Mouse (Mus musculus): Measurements from ENCODE around the gene Vamp2. TPM values are rescaled to one million over a fixed set of nuclear protein-coding genes. Genes with fewer than 3 reads are reported as not detected.

Vamp2 gene
- total and polyA plus RNA-seq, 2 experiments from 2014 or later: 157 to 591 TPM

DNA sequence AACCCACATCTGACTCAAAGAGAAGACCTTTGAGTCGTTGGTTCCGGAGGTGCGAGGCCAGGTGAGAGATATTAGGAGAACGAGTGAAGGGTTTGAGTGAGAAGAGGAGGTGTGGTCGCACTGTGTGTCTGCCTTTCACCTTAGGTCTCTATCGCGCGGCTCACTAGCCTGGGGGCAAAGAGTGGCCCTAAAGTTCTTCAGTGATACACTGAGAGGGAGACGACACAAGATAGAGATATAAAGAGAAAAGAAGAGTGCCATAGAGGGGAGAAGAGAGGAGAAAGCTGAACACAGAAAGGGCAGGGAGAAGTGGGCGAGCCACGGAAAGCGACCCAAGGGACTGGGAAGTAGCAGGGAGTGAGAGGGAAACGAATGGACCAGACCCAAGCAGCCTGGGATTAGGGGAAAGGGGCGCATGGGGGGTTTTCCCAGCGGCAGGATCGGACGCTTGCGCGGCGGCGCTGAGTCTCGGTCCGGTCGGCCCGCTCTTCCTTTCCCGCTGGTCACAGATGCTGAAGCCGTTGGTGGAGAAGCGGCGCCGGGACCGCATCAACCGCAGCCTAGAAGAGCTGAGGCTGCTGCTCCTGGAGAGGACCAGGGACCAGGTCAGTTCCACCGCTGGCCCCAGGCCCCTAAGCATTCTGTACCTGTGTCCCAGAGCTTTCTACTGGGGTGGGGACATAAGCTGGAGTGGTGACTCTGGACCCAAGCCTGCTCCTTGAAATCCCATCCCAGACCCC is 32.9 kb downstream of the Vamp2 start:
- Histone ChIP-seq H3K27ac (ENCODE audit: low read depth, low read length) (no peak overlapping the region), H3K4me2 (ENCODE audit: low read depth, low read length, poor library complexity, severe bottlenecking) (peak overlapping the region; percentile 98), H3K9me3 (ENCODE audit: low read length) (no peaks in the 10 kb centered on the region), H3K4me3 (ENCODE audit: low read depth, low read length) (peak overlapping the region; percentile 67), H3K36me3 (ENCODE audit: insufficient read depth, low read length) (no peaks in the 10 kb centered on the region), H3K4me1 (ENCODE audit: insufficient read depth, low read length) (peaks cover 21% of the 10 kb centered on the region), H3K9ac (replicated peaks; ENCODE audit: low read length, poor library complexity, severe bottlenecking) (no peak overlapping the region; the same call in 1 of the 2 replicates), H3K27me3 (ENCODE audit: insufficient read depth, low read length) (peaks cover 4% of the 10 kb centered on the region; the same call in 1 of the 2 replicates)
- WGBS: 2% methylated on average over 27 of the region's 33 CpGs
- TF ChIP-seq CTCF (IDR thresholded peaks at IDR 0.05): no peak
- ATAC-seq (ENCODE audit: low FRiP score): no peak
- DNase-seq (ENCODE audit: low spot score): no peak

DNA sequence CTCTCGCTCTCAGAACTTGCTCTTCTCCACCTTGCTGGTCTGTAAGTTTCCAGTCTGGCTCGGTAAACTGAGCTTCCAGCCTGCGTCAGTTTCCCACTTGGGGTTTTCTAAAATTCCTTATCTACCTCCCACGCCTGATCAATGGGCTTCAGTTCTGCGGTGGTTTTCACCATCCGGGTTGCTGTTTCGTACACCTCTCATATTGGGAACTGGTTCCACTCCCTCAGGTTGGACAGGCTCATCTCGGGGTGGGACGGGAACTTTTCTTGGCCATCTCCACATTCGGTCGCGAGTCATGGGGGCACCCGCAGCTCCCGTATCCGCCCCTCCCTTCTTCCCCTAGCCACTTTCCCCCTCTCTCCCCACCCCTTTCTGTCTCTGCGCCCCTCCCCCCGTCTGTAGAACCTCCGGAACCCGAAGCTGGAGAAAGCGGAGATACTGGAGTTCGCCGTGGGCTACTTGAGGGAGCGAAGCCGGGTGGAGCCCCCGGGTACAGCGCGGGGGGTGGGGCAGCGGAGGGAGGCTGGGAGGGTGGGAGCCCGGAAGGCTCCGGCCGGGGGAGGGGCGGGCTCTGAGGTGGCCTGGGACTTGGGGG is 33.5 kb downstream of the Vamp2 start:
- TF ChIP-seq CTCF (IDR thresholded peaks at IDR 0.05): no peak
- Histone ChIP-seq H3K27ac (ENCODE audit: low read depth, low read length) (peak overlapping the region; percentile 66), H3K9me3 (ENCODE audit: low read length) (no peaks in the 10 kb centered on the region), H3K27me3 (ENCODE audit: insufficient read depth, low read length) (peaks cover 4% of the 10 kb centered on the region; the same call in 1 of the 2 replicates), H3K4me1 (ENCODE audit: insufficient read depth, low read length) (peaks cover 20% of the 10 kb centered on the region), H3K4me2 (ENCODE audit: low read depth, low read length, poor library complexity, severe bottlenecking) (peak overlapping the region; percentile 98), H3K9ac (replicated peaks; ENCODE audit: low read length, poor library complexity, severe bottlenecking) (peak overlapping the region; percentile 70), H3K36me3 (ENCODE audit: insufficient read depth, low read length) (no peaks in the 10 kb centered on the region), H3K4me3 (ENCODE audit: low read depth, low read length) (peak overlapping the region; percentile 67)
- no peak for ATAC-seq (ENCODE audit: low FRiP score)
- WGBS: under 1% methylated on average over 27 of the region's 32 CpGs
- peak; percentile 42 for DNase-seq (ENCODE audit: low spot score)

DNA sequence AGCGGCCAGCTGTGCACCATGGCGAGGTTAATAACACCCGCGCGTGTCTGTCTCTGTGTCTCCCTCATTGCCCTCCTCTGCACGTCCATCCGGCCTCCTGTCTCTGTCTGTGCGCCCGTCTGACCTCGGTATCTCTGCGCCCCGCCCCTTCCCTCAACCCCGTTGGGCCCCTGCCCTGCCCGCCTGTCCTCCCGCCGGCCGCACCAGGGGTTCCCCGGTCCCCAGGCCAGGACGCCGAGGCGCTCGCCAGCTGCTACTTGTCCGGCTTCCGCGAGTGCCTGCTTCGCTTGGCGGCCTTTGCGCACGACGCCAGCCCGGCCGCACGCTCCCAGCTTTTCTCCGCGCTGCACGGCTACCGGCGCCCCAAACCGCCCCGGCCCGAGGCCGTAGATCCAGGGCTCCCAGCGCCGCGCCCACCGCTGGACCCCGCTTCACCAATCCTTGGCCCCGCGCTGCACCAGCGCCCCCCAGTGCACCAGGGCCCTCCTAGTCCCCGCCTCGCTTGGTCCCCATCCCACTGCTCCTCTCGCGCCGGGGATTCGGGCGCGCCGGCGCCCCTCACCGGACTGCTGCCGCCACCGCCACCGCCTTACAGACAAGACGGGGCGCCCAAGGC is 34.2 kb downstream of the Vamp2 start, which contains the start of gene 9130213A22Rik:
9130213A22Rik (minus strand) TSS at position 254 of the 616 bp plus-strand sequence.
- H3K9me3 ChIP-seq (ENCODE audit: low read length): no peaks in the 10 kb centered on the region
- no peaks in the 10 kb centered on the region for H3K36me3 ChIP-seq (ENCODE audit: insufficient read depth, low read length)
- peak within 1 kb of the TSS; percentile 66 for H3K27ac ChIP-seq (ENCODE audit: low read depth, low read length)
- peaks cover 4% of the 10 kb centered on the region; the same call in 1 of the 2 replicates for H3K27me3 ChIP-seq (ENCODE audit: insufficient read depth, low read length)
- peak within 1 kb of the TSS; percentile 67 for H3K4me3 ChIP-seq (ENCODE audit: low read depth, low read length)
- H3K4me2 ChIP-seq (ENCODE audit: low read depth, low read length, poor library complexity, severe bottlenecking): peak within 1 kb of the TSS; percentile 98
- WGBS: under 1% methylated on average over 52 of the region's 66 CpGs
- ATAC-seq (ENCODE audit: low FRiP score) (peak; percentile 62), DNase-seq (ENCODE audit: low spot score) (peak; percentile 90)
- peak within 1 kb of the TSS; percentile 70 for H3K9ac ChIP-seq (replicated peaks; ENCODE audit: low read length, poor library complexity, severe bottlenecking)
- TF ChIP-seq CTCF (IDR thresholded peaks at IDR 0.05): peak; percentile 72
- H3K4me1 ChIP-seq (ENCODE audit: insufficient read depth, low read length): peaks cover 16% of the 10 kb centered on the region

DNA sequence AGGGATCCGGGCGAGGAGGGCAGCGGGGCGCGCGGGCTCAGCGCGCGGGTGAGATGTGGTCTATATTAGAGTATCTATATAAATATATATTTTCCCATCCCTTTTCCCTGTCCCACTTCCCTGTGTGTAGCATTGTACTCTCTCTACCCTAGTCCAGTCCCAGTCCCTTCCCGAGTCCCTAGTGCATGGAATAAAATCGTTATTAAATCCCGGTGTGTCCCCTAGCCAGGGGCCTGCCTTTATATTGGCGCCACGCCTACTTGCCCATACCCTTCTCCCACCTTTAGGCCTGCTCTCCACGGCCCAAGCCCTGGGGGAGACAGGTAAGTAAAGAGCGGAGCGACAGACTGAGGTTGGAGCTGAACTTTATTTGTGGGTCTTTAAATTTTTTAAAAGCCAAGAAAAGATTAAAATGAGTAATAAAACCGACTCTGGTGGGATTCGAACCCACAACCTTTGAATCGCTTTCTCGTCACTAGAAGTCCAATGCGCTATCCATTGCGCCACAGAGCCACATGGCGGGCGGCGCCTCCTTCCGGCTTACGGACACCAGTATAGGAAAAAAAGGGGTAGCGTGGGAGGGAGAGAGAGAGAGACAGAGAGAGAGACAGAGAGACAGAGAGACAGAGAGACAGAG is 34.9 kb downstream of the Vamp2 start:
- Histone ChIP-seq H3K4me2 (ENCODE audit: low read depth, low read length, poor library complexity, severe bottlenecking) (peak overlapping the region; percentile 98), H3K27me3 (ENCODE audit: insufficient read depth, low read length) (peaks cover 4% of the 10 kb centered on the region; the same call in 1 of the 2 replicates), H3K9ac (replicated peaks; ENCODE audit: low read length, poor library complexity, severe bottlenecking) (peak overlapping the region; percentile 70), H3K36me3 (ENCODE audit: insufficient read depth, low read length) (no peaks in the 10 kb centered on the region), H3K4me1 (ENCODE audit: insufficient read depth, low read length) (peaks cover 13% of the 10 kb centered on the region), H3K27ac (ENCODE audit: low read depth, low read length) (peak overlapping the region; percentile 66), H3K4me3 (ENCODE audit: low read depth, low read length) (peak overlapping the region; percentile 67), H3K9me3 (ENCODE audit: low read length) (no peaks in the 10 kb centered on the region)
- TF ChIP-seq CTCF (IDR thresholded peaks at IDR 0.05): peak; percentile 58
- ATAC-seq (ENCODE audit: low FRiP score) (0 out of 2 replicates have a peak, but pooled peaks have one; percentile 4), DNase-seq (ENCODE audit: low spot score) (peak; percentile 94)
- under 1% methylated on average over 29 of the region's 29 CpGs for WGBS

DNA sequence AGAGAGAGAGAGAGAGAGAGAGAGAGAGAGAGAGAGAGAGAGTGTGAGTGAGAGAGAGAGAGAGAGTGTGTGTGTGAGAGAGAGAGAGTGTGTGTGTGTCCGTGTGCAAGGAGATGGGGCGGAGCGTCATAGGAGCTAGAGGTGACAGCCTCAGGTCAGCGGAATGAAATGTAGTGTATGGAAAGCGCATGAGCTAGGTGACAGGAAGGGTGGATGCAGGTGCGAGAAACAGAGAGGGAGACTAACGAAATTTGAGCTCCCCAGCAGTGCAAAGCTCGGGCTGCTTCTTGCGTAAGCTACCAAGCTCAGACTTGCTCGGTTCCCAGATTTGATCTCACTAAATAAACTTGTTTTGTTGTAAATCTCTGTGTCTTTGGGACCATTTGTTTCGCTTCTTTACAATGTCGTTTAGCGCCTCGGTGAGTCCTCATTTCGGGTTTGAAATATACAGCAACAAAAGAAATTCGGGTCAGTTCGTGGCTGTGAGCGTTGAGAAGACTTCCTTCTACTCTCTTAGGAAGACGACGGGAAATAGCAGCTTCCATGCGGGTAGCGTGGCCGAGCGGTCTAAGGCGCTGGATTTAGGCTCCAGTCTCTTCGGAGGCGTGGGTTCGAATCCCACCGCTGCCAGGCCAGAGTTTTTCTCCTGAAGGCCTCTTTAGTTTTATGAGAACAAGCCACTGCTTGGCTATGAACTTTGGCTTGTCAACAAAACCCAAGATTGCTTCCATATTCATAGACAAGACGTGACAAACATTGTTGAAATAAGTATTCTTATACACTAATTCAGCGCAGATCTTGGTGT is 35.6 kb downstream of the Vamp2 start:
- Histone ChIP-seq H3K4me1 (ENCODE audit: insufficient read depth, low read length) (peaks cover 12% of the 10 kb centered on the region), H3K27me3 (ENCODE audit: insufficient read depth, low read length) (peaks cover 4% of the 10 kb centered on the region; the same call in 1 of the 2 replicates), H3K27ac (ENCODE audit: low read depth, low read length) (peak overlapping the region; percentile 62), H3K4me2 (ENCODE audit: low read depth, low read length, poor library complexity, severe bottlenecking) (peak overlapping the region; percentile 98), H3K9me3 (ENCODE audit: low read length) (no peaks in the 10 kb centered on the region), H3K9ac (replicated peaks; ENCODE audit: low read length, poor library complexity, severe bottlenecking) (peak overlapping the region; percentile 60; the same call in 1 of the 2 replicates), H3K36me3 (ENCODE audit: insufficient read depth, low read length) (no peaks in the 10 kb centered on the region), H3K4me3 (ENCODE audit: low read depth, low read length) (peak overlapping the region; percentile 67)
- no peak for TF ChIP-seq CTCF (IDR thresholded peaks at IDR 0.05)
- WGBS: under 1% methylated on average over 31 of the region's 31 CpGs
- DNase-seq (ENCODE audit: low spot score) (peak; percentile 94), ATAC-seq (ENCODE audit: low FRiP score) (peak; percentile 65; the same call in 1 of the 2 replicates)
